Mouse (Mus musculus): ENCODE data around the gene Spp1. TPM values are rescaled to one million over a fixed set of nuclear protein-coding genes. Genes with fewer than 3 reads are reported as not detected.
"Not testable (repeated sequence)": the region's sequence is repeated elsewhere in the genome, so short reads cannot be mapped to it uniquely, and the experiment has no call there.

Spp1 gene
- polyA plus RNA-seq, 1 experiment from 2014 or later, result 6.0 TPM

DNA sequence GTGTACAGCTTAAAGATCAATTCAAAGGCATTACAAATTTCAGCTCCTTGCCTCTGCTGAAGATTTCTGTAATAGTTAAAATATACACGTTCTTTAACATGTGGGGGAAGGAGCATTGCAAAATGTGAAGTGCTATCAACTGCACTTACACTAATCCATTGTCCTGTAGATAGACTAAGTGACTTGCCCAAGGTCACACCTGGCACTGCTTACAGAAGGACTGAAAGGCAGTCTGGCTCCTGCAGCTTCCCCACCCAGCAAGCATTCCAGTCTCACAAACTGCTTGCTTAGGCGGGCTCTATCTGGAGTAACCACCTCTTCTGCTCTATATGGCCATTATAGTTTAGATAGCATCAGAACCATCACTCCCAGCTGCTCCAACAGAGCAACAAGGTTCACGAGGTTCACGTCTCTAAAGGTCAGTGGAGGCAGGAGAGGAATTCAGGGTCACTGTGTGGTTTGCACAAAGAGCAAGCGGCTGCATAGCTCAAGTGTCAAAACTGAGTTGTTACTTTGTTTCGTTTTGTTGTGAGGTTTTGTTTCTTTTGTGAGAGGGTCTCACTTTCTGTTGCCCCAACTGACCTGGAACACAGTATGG is 851 bp upstream of the Spp1 start:
- no peak for DNase-seq (ENCODE audit: low spot score)

DNA sequence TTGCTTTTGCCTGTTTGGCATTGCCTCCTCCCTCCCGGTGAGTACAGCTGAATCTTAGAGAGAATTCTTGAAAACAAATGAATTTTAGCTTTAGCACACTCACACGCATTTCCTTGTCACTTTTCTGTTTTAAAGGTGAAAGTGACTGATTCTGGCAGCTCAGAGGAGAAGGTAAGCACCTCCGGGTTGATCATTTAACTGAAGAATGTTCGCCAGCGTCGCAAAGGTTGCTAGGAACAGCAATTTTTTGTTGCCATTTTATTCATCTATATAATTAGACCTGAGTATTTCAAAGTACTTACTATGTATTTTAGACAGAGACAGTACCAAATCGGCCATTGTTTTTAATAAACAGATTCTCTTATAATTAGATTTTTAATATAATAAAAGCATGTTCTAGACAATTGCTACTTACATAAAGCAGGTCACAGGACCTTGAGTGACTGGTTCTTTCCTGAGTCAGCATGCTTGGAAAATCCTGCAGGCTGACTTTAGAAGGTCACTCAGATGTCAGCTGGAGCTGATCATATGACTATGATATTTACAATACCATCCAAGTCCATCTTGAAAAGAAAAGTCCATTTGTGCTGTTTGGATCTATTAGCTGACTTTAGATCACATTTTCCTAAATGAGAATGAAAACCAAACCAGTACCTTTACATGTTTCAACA is 1.6 kb downstream of the Spp1 start:
- no peak for DNase-seq (ENCODE audit: low spot score)

GRCm38 (mm10) chr5:104442396-104442795 is 7.5 kb downstream of the Spp1 start:
- DNase-seq (ENCODE audit: low spot score), result no peak

- DNase-seq (ENCODE audit: low spot score), result no peak
Measured at GRCm38 (mm10) chr5:104442850-104443249, 7.9 kb downstream of the Spp1 start.

GRCm38 (mm10) chr5:104446156-104446555 is 11.2 kb downstream of the Spp1 start:
- no peak for DNase-seq (ENCODE audit: low spot score)

- DNase-seq (ENCODE audit: low spot score), result not testable (repeated sequence)
Measured at GRCm38 (mm10) chr5:104448346-104448745, 13.4 kb downstream of the Spp1 start.

GRCm38 (mm10) chr5:104449491-104449890 is 14.6 kb downstream of the Spp1 start:
- no peak for DNase-seq (ENCODE audit: low spot score)

- DNase-seq (ENCODE audit: low spot score), result no peak
Measured at GRCm38 (mm10) chr5:104453075-104453474, 18.2 kb downstream of the Spp1 start.

GRCm38 (mm10) chr5:104454564-104454963 is 19.6 kb downstream of the Spp1 start:
- no peak for DNase-seq (ENCODE audit: low spot score)

DNA sequence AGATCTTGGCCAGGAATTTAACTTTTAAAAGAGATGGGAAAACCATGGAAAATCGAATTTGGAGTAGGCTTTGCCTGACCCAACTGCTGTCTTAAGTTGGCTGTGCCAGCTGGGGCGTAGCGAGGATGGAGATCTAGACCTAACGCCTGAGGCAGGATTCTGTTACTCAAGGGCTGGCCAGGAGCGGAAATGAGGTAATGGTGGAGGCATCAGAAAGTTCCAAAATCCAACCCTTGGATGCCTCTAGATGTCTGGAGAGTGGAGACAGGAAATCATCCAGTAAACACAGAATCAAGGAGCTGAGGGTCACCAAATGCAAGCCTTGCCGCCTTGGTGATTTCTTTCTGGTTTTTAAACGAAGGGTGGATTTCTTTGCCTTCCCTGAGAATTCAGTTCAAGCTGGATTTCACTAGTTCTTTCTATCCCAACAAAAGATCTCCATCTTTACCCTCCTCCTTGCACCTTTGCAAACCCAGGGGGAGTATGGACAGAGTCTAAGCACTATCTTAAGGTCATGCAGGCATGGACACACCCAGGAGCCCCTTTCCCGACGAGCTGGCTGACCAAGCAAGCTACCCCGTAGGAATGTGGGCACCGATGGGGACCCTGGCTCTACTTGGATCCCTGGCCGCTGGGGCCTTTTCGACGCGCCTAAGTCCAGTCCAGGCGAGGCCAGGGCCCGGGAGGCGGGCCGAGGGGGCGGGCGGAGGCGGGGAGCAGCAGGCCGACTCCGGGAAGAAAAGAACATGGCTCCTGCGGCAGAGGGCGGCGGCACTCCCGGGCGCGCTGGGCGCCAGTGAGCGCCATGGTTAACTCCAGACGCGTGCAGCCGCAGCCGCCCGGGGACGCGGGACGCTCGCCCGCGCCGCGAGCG is 24.2 kb downstream of the Spp1 start, which contains the start of gene Pkd2:
Pkd2 (plus strand) TSS at position 619 of the 874 bp plus-strand sequence.
- no peak for DNase-seq (ENCODE audit: low spot score)

- DNase-seq (ENCODE audit: low spot score), result no peak
Measured at GRCm38 (mm10) chr5:104459706-104460455, 25.0 kb downstream of the Spp1 start.

GRCm38 (mm10) chr5:104460456-104460838 is 25.5 kb downstream of the Spp1 start:
- no peak for DNase-seq (ENCODE audit: low spot score)

- no peak for DNase-seq (ENCODE audit: low spot score)
Measured at GRCm38 (mm10) chr5:104460856-104461255, 25.9 kb downstream of the Spp1 start.

GRCm38 (mm10) chr5:104465279-104465678 is 30.4 kb downstream of the Spp1 start:
- DNase-seq (ENCODE audit: low spot score), result no peak

- DNase-seq (ENCODE audit: low spot score), result no peak
Measured at GRCm38 (mm10) chr5:104465731-104466130, 30.8 kb downstream of the Spp1 start.

DNA sequence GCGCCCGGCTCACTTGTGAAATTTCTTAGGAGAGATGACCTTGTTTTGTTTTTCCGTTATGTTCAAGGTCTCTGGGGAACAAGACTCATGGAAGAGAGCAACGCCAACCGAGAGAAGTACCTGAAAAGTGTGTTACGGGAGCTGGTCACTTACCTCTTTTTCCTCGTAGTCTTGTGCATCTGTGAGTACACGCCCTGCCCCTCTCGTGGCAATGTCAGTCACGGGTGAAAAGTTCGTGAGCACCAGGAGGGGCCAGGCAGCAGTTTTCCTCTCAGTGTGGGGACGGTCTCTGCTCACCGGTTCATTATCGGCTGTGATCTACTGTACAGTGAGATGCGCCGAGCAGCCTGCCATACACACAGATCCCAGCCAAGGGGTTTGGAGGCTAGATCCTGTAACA is 31.9 kb downstream of the Spp1 start:
- DNase-seq (ENCODE audit: low spot score), result no peak

- no peak for DNase-seq (ENCODE audit: low spot score)
Measured at GRCm38 (mm10) chr5:104468586-104468985, 33.7 kb downstream of the Spp1 start.

- DNase-seq (ENCODE audit: low spot score), result no peak
Measured at GRCm38 (mm10) chr5:104470981-104471391, 36.1 kb downstream of the Spp1 start.

GRCm38 (mm10) chr5:104472371-104472770 is 37.5 kb downstream of the Spp1 start:
- no peak for DNase-seq (ENCODE audit: low spot score)

- no peak for DNase-seq (ENCODE audit: low spot score)
Measured at GRCm38 (mm10) chr5:104480367-104480766, 45.4 kb downstream of the Spp1 start.

DNA sequence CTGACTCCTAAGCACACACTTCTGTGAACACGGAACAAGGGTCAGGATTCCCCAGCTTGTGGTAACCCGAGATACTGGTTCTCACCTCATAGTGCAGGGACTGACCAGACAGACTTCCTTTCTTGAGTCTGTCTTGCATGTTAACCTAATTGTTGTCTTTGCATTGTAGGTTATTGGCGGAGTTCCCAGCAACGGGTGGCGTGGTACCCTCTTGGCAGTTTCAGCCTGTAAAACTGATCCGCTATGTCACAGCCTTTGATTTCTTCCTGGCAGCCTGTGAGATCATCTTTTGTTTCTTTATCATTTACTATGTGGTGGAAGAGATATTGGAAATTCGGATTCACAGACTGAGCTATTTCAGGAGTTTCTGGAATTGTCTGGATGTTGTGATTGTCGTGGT is 47.9 kb downstream of the Spp1 start:
- no peak for DNase-seq (ENCODE audit: low spot score)
